Mouse (Mus musculus): Measurements from ENCODE around the gene Arglu1. TPM values are rescaled to one million over a fixed set of nuclear protein-coding genes. Genes with fewer than 3 reads are reported as not detected.

The Arglu1 gene
- polyA plus RNA-seq, 1 experiment from 2014 or later: 33.5 TPM

DNA sequence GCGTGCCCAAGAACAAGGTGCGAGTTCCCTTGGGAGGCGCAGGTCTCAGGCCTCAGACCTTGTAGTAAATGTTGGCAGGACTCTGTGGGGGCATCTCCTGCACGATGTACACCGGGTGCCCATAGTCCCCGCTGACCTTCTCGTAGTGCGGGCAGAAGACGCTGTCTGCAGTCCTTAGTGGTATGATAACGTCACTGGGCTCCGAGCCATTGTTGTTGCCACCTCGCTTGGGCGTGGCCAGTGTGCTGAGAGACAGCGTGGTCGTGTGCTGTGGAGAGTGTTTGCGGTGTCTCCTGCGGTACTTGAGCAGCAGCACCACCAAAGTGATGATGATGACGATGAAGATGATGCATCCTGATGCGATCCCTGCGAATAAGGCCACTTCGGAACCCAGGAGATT is 69.8 kb downstream of the Arglu1 start:
- H3K27ac ChIP-seq: no peak overlapping the region
- H3K79me2 ChIP-seq (ENCODE audit: inconsistent target): no peaks in the 10 kb centered on the region
- WGBS (ENCODE audit: missing documents): 95% methylated on average over 21 of the region's 21 CpGs
- no peaks in the 10 kb centered on the region for H3K36me3 ChIP-seq (ENCODE audit: inconsistent target)
- no peak overlapping the region for H3K4me3 ChIP-seq (ENCODE audit: inconsistent target)

GRCm38 (mm10) chr8:8619221-8620194 is 70.8 kb downstream of the Arglu1 start:
- whole genome bisulfite sequencing (ENCODE audit: missing documents): 87% methylated on average over 19 of the region's 19 CpGs
- Histone ChIP-seq H3K79me2 (ENCODE audit: inconsistent target) (no peaks in the 10 kb centered on the region), H3K36me3 (ENCODE audit: inconsistent target) (no peaks in the 10 kb centered on the region), H3K4me3 (ENCODE audit: inconsistent target) (no peak overlapping the region), H3K27ac (no peak overlapping the region)

Other genes with a start within 250 kb of the Arglu1 start
- gene Efnb2, start 29.3 kb downstream of the Arglu1 start, polyA plus RNA-seq (2018): 0.06 to 0.17 TPM (median 0.07 TPM) in 3 replicates